Mouse (Mus musculus): Measurements from ENCODE around the gene Cntrob.

Gene Cntrob

DNA sequence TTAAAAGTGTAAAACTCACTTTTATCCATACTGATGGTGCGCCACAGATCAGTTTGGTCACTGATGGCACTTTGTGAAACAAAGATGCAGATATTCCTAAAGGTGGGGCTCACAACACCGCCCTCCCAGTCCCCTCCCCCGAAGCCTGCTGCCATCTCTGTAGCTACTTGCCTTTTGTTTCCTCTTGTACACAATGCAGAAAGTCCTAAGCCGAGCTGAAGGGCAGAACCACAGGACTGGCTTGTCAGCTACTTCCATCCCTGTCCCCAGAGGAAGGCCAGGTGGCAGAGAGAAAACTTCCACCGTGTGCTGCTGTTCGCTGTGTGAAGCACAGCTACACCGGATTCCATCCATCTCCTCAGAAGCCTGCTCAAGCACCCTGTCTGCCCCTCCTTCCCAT, 25.3 kb downstream of the Cntrob start:
- no peak for DNase-seq (ENCODE audit: low spot score)

DNA sequence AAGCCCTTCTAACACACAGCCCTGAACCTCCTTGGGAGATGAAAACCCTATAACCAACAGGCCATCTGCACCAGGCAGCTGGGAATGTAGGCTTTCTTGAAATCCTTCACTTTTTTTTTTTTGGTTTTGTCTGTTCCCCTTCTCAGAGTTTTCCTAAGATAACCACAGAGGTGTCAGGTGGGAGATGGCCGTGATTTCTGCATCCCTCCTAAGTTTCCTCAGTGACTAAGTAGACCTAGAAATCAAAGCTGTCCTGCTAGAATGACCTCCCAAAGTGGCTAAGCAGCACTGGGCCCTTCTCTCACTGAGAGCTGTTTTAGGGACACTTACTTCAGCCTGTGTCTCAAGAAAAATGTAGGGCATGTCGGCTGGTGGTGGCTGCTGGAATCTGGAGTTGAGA, 25.8 kb downstream of the Cntrob start:
- DNase-seq (ENCODE audit: low spot score), result no peak

DNA sequence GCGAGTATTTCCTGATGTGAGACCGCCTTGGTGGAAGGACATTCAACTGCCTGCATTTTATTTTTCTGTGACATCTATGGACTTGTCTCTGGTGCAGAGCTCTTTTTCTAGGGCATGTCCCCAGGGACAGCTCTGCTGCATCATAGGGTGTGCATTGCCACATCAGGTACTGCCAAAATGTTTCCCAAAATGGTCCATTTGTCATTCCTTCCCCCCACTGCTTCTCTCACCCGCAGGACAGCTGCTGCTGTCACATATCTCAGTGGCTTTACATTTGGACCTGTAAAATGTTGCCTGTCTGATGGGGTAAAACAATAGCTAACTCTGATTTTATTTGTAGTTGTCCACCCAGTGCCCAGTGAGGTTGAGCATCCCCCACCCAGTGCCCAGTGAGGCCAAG, 28.3 kb downstream of the Cntrob start:
- DNase-seq (ENCODE audit: low spot score), result no peak

DNA sequence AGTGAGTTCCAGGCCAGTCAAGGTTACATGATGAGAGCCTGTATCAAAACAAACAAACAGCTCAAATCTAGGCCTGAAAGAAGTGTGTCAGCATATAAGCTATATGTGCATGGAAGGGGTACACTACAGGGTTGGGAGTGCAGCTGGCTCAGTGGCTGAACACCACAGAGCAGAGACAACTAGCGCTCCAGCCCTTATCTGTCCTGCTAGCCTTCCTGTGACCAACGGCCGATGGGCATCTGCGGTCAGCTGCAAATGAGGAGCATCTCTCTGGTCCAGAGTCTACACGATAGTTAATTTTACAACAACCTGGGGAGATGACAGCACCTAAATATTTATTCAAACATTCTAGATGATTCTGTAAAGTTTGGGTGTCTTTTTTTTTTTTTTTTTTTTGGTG, 32.5 kb downstream of the Cntrob start:
- DNase-seq (ENCODE audit: low spot score), result no peak

DNA sequence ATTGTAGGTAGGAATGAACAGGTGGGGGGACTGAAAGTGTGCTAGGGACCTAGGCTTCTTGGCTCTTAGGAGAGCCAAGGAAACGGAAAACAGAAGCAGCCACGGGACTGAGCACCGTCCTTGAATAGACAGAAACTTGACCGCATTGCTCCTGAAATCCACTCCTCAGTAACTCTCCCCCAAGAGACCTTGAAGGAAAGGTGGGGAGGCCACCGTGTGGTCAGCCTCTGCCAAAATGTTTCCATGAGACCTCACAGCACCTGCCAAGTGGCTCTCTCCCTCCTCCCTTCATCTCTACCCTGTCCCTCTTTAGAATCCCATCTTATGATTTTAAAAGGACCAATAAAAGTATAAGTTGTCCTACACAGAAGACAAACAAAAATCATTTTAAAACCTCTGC, 46.3 kb downstream of the Cntrob start:
- DNase-seq (ENCODE audit: low spot score), result no peak

DNA sequence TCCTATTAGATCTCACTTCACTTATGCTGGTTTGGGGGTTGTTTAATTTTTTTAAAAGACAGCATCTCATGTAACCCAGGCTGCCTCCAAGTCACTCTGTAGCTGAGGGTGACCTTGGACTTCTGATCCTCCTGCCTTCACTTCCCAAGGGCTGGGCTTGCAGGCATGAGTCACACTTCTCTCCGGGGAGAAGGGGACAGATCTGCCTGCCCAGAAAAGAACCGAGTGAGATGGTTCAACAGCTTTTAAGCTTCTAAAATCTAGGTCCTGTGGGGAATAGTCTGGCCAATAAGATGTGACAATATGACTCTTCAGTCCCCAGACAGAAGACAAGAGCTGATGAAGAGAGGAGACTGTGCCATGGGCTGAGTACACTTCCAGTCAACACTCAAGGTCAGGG, 47.5 kb downstream of the Cntrob start:
- peak; percentile 52 for DNase-seq (ENCODE audit: low spot score)

DNA sequence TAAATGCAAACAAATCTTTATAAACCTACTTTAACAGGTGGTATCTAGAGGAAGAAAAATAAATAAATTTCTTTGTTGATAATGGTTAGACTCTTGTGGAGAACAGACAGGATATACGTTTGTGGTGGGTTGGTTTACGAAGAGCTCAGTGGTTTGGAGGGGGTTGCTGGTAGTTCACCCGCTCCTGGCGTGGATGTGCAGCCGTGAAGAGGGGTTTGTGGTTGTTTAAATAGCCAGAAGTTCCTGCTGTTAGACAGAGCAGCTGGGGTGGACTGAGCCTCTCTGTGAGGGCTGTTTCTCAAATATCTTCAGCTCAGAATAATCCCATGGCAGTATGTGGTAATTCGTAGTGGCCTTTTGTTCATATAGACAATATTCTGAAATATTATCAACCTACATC, 47.9 kb downstream of the Cntrob start:
- no peak for DNase-seq (ENCODE audit: low spot score)

DNA sequence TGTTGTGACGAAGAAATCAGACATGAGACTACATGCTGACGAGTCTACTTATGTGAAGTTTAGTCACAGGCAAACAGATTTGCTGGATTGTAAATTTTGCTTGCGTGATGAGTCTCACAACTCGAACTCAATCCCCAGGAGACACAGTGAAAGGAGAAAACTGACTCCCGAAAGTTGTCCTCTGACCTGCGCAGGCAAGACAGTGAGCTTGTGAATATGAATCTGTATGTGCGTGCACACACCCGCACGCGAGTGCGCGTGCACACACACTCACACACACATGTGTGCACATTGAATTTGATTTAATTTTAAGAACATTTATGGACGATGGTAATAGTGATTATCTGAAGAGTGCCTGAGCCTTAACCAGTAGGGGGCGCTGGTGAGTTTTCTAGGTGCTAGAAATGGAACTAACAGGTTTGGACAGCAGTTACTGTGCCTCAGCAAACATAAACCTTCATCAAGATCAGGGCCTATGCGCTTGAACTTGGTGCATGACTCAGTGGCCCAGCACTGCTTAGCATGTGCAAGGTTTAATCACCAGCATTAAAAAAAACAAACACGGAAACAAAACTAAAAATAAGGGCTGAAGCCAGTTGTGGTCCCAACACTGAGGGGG, 51.3 kb downstream of the Cntrob start:
- DNase-seq (ENCODE audit: low spot score), result no peak

DNA sequence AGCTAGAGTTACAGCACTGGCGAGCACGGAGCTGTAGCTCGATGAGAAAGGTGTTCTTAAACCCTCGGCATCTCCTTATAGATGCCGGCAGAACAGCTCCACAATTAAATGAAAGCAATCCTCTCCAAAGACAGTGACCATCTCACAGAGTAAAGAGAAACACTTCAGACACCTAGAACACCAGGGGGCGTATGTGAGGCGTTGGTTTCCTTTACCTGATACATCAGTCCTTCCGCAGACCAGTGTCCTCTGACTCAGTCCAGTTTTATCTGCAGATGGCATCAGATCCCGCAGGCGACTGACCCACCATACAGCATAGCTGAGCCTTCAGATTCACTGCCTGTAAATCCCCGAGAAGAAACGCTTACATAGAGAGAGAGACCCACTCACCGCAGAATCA, 54.0 kb downstream of the Cntrob start:
- DNase-seq (ENCODE audit: low spot score), result no peak

DNA sequence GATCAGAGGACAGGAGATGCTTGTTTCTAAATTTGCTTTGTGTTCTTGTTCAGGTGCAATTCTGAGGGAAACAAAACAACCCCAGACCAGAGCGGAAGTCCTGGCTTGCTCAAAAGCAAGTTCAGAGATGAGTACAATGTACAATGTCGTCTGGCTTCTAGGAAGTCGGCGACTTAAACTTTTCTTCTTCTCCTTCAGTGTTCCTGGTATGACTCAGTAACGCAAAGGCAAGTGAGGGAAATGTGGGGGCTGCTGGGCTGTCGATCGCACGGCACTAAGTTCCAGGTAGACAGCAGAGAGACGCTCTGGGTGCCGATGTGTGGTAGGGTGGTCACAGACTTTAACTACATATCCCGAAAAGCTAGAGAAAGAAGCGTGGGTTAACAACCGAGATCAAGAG, 55.5 kb downstream of the Cntrob start:
- DNase-seq (ENCODE audit: low spot score), result no peak

DNA sequence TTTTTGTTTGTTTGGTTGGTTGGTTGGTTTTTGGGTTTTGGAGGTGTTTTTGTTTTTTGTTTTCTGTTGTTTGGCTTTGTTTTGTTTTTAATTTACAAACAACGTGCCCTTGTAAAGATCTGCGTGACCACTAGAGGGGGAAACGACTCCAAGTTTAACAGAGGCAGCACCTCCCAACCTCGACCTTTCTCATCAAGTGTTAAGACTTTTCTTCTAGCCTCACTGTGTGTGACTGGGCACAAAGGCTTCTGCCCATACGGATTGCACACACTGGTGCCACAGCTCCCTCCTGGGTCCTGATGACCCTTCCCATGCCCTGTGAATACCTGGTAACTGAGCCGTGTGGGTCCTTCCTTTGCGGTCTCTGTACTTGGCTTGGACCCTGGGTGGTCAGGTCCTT, 56.2 kb downstream of the Cntrob start:
- DNase-seq (ENCODE audit: low spot score), result no peak

DNA sequence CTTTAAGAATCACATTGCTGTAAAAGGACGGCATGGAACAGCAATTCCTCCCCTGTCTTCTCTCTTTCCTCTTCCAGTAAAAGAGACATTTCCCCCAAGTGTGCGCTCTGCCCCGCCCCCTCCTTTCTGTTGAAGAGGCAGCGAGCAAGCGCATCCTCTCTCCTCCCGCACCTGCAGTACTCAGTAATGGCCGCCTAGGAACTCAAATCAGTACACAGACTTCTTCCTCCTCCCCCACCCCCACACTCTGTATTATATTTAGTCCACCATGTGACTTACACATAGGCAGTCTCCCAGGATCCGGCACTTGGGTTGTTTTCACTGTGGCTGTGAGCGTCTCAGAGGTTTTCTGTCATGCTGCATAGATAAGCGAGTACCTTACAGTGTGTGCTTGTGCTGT, 57.3 kb downstream of the Cntrob start:
- DNase-seq (ENCODE audit: low spot score), result no peak

DNA sequence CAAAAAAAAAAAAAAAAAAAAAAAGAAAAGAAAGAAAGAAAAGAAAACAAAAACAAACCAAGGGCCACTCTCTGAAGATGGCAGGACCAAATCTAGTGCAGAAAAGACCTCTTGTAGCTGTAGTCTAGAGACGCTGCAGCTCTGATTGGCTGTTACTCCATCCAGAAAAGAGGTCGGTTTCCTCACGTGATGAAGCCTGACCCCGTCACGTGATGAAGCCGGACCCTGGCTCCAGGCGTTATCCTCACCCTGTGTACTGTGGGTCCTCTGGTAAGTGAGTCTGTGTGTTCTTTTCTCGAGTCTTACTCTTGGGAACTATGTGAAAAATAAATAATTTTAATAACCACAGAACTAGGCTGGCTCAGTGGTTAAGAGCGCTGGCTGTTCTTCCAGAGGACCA, 58.2 kb downstream of the Cntrob start:
- DNase-seq (ENCODE audit: low spot score), result no peak

DNA sequence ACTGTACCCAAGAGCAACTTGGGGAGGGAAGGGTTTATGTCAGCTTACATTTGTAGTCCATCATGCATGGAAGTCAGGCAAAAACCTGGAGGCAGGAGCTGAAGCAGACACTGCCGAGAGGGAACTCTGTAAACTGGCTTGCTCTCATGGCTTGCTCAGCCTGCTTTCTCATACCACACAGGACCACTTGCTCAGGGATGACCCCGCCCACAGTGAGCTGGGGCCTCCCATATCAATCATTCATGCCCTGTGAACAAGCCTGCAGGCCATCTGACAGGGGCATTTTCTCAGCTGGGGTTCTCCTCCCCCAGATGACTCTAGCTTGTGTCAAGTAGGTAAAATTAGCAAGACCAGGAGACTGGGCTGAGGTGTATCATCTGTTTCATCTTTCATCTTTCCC, 59.3 kb downstream of the Cntrob start:
- no peak for DNase-seq (ENCODE audit: low spot score)

DNA sequence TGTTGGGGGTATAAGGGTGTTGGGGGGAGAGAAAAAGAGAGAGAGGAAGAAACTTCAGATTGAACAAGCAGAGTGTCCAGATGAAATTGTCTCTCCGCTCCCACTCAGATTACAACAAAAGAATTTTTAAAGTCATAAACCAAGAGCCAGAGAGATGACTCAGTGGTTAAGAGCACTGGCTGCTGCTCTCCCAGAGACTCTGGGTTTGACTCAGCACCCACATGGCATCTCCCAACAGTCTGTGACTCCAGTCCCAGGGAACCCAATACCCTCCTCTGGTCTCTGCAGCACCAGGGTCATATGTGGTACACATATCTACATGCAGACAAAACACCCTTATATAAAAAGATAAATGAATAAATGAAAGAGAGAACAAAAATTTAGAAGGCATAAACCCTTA, 63.5 kb downstream of the Cntrob start:
- no peak for DNase-seq (ENCODE audit: low spot score)

DNA sequence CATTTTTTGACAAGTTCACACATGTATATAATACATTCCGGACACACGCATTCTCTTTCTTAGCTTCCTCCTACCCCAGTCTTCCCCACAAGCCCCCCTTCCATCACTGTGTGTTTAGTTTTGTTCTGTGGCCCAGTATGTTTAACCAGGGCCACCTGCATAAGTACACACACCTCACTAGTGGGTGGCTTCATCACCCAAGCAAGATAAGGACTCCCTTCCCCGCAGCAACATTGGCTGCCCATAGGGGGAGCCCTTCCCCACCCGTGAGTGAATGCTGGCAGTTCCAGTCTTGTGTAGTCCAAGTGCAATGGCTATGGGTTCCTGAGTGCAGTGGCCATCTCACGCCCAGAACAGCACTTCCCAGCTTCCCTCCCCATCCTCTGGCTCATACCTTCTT, 65.3 kb downstream of the Cntrob start:
- no peak for DNase-seq (ENCODE audit: low spot score)

DNA sequence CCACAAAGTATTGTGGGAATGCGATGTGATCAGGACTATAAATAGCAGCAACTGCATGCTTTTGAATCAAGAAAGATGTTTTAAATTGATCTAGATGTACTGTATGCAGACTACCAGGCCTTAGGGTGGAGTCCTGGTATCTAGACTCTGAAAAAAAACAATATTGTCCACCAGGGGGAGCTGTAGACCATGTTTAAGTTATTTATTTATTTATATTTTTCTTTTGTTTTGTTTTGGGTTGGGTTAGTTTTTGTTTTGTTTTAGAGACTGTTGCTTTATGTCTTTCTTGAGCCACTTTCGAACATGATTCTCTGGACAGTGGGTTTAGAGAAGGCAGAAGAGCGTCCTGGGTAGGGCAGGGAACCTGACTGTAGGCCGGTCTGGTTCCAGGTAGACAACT, 65.8 kb downstream of the Cntrob start:
- DNase-seq (ENCODE audit: low spot score), result no peak

DNA sequence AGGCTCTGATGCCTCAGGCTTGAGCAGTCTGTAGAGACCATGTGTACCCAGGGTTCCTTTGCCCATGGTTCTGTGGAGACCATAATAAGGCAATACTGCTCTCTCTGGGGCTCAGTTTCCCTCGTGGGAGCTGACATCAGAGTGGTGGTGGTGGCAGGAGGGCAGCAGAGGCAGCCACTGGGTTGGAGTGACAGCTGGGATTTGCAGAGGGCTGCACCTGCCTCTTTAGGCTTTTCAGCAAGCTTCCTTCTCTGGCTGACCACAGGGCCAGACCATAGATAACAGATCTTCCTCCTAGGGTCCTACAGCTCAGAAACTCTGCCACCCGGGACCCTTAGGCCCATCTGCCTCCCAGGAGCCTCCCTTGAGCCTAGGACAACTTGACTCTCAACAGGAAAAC, 66.5 kb downstream of the Cntrob start:
- no peak for DNase-seq (ENCODE audit: low spot score)

DNA sequence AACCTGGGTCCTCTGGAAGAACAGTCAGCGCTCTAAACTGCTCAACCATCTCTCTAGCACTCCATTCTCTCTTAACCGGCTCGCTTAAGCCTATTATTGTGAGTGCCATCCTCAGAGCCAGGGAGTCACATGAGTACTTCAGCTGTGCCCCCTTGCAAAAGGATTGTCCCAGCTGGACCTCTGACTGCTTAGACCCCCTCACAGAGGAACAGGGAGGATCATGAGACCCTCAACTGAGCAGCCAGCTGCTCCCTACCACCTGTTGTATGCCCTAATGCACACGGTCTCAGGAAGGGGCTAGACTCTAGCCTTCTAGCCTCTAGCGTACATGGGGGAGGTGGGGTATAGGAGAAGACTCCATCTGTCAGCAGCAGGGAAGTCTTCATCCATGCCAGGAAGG, 68.8 kb downstream of the Cntrob start:
- no peak for DNase-seq (ENCODE audit: low spot score)

DNA sequence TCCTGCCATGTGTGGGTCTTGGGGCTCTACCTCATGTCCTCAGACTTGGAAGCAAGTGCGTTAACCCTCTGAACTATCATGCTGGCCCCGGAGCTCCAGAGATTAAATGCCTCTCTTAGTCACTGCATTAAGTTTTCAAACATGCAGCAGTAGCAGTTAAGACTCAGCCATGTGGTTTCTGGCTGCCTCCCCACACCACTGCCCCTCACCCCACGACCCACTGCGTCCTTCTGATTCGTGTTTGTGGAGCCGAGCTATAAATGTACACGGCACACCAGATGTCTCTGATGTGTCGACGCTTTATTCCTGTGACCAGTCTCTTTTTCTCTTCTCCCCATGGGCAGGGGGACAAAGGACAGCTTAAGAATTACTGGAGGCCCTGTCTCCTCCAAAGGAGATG, 70.4 kb downstream of the Cntrob start:
- no peak for DNase-seq (ENCODE audit: low spot score)

DNA sequence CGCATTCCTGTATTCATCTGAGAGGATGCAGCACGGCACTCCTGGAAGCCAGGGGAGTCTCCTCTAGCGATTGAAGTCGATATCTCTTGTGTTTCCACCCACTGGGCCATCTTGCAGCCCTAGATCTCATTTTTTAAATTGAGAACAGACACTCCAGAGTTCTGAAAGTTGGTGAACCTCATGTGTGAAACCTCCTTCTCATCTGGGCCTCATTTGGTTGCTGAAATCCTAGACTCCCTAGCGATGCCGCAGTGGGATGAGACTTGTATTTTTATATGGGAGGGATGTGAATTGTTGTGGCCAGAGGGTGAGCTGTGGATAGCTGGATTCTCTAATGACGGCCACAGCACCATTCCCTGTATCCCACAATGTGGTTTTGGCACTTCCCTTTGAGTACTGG, 71.6 kb downstream of the Cntrob start:
- DNase-seq (ENCODE audit: low spot score), result no peak

DNA sequence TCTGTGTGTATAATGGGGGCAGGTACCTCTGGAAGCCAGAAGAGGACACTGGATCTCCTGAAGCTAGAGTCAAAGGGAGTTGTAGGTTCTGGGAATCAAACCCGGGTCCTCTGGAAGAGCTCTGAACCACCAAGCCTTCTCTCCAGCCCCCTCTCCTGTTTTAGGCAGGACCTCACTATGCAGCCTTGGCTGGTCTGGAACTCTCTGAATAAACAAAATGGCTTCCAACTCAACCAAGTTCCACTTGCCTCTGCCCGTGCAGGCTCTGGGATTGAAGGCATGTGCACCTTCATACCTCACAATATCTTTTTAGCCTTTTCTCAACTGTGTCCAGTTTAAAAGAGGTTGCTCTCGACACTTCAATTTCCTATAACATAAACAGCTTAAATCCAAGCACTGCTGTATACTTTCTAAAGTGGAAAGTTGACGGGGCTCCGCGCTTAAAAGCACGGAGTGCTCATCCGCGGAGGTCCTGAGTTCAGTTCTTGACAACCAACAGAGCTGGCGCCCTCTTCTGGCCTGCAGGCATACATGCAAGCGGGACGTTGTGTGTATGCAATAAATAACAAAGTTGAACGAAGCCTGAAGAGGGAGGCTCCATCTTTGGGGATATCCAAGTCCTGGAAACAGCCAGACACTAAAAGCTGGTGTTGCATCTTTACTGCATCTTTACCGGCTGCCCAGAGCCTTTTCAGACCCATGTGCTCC, 72.3 kb downstream of the Cntrob start:
- no peak for DNase-seq (ENCODE audit: low spot score)

DNA sequence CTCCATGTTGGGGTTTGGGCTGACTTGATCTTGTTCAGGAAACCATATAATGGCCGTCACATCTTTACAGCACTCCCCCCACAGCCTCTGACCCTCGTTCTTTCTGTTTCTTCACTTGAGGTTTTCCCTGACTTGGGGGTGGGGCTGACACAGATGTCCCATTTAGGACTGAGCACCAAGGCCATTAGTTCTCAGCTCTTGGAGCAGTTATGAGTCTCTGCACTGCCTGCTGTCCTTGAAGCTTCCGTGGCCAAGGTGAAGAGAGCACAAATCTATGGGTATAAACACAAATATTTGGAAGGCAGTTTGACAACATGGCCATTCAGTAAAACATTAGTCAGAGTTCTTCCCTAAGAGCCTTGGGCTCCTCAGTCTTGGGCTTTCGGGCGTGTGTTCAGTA, 73.5 kb downstream of the Cntrob start:
- DNase-seq (ENCODE audit: low spot score), result peak; percentile 71
